Mouse (Mus musculus): ENCODE measurements around the gene Coro7. TPM values are rescaled to one million over a fixed set of nuclear protein-coding genes. Genes with fewer than 3 reads are reported as not detected.

Gene Coro7
- polyA plus RNA-seq, 1 experiment from 2014 or later = 12.2 TPM

GRCm38 (mm10) chr16:4643670-4644419 is 35.7 kb downstream of the Coro7 start:
- H3K4me2 ChIP-seq (ENCODE audit: low read depth, low read length) = no peak overlapping the region
- ATAC-seq (replicated peaks; ENCODE audit: insufficient number of reproducible peaks, low FRiP score, low TSS enrichment, low read depth) (no peak), DNase-seq (ENCODE audit: low spot score) (no peak)
- 66% methylated on average over 11 of the region's 11 CpGs for WGBS
- H3K9me3 ChIP-seq (replicated peaks; ENCODE audit: control insufficient read depth, low read length) = no peaks in the 10 kb centered on the region
- H3K4me3 ChIP-seq (ENCODE audit: low read depth, low read length) = no peak overlapping the region
- peaks cover under 1% of the 10 kb centered on the region; the same call in 1 of the 2 replicates for H3K36me3 ChIP-seq (replicated peaks; ENCODE audit: control insufficient read depth, insufficient read depth, low read depth, low read length)
- H3K9ac ChIP-seq (replicated peaks; ENCODE audit: low read length) = no peak overlapping the region
- no peaks in the 10 kb centered on the region for H3K27me3 ChIP-seq (ENCODE audit: control insufficient read depth, insufficient read depth, low read length)
- no peak overlapping the region for H3K27ac ChIP-seq (replicated peaks; ENCODE audit: low read depth, low read length)
- H3K4me1 ChIP-seq (ENCODE audit: control insufficient read depth, insufficient read depth, low read length) = peaks cover 16% of the 10 kb centered on the region

GRCm38 (mm10) chr16:4642937-4643336 is 36.6 kb downstream of the Coro7 start:
- Histone ChIP-seq H3K9me3 (replicated peaks; ENCODE audit: control insufficient read depth, low read length) (no peaks in the 10 kb centered on the region), H3K4me1 (ENCODE audit: control insufficient read depth, insufficient read depth, low read length) (peaks cover 16% of the 10 kb centered on the region), H3K27me3 (ENCODE audit: control insufficient read depth, insufficient read depth, low read length) (no peaks in the 10 kb centered on the region), H3K9ac (replicated peaks; ENCODE audit: low read length) (peak overlapping the region; percentile 32), H3K36me3 (replicated peaks; ENCODE audit: control insufficient read depth, insufficient read depth, low read depth, low read length) (no peaks in the 10 kb centered on the region), H3K4me3 (ENCODE audit: low read depth, low read length) (no peak overlapping the region), H3K27ac (replicated peaks; ENCODE audit: low read depth, low read length) (no peak overlapping the region), H3K4me2 (ENCODE audit: low read depth, low read length) (peak overlapping the region; percentile 28)
- WGBS = 73% methylated on average over 6 of the region's 6 CpGs
- ATAC-seq (replicated peaks; ENCODE audit: insufficient number of reproducible peaks, low FRiP score, low TSS enrichment, low read depth) (no peak), DNase-seq (ENCODE audit: low spot score) (no peak)

- Histone ChIP-seq H3K36me3 (replicated peaks; ENCODE audit: control insufficient read depth, insufficient read depth, low read depth, low read length) (no peaks in the 10 kb centered on the region), H3K27me3 (ENCODE audit: control insufficient read depth, insufficient read depth, low read length) (no peaks in the 10 kb centered on the region), H3K9ac (replicated peaks; ENCODE audit: low read length) (peak overlapping the region; percentile 7; the same call in 1 of the 2 replicates), H3K9me3 (replicated peaks; ENCODE audit: control insufficient read depth, low read length) (no peaks in the 10 kb centered on the region), H3K4me3 (ENCODE audit: low read depth, low read length) (peak overlapping the region; percentile 0; the same call in 1 of the 2 replicates), H3K27ac (replicated peaks; ENCODE audit: low read depth, low read length) (peak overlapping the region; percentile 48), H3K4me2 (ENCODE audit: low read depth, low read length) (peak overlapping the region; percentile 28), H3K4me1 (ENCODE audit: control insufficient read depth, insufficient read depth, low read length) (peaks cover 13% of the 10 kb centered on the region)
- peak; percentile 58 for DNase-seq (ENCODE audit: low spot score)
- 32% methylated on average over 13 of the region's 13 CpGs for WGBS
- peak; percentile 25; the same call in 1 of the 2 replicates for ATAC-seq (replicated peaks; ENCODE audit: insufficient number of reproducible peaks, low FRiP score, low TSS enrichment, low read depth)
These were observed 37.4 kb downstream of the Coro7 start for GRCm38 (mm10) chr16:4642190-4642589.

GRCm38 (mm10) chr16:4641119-4641838 is 38.3 kb downstream of the Coro7 start:
- Histone ChIP-seq H3K9ac (replicated peaks; ENCODE audit: low read length) (peak overlapping the region; percentile 19), H3K27me3 (ENCODE audit: control insufficient read depth, insufficient read depth, low read length) (no peaks in the 10 kb centered on the region), H3K4me3 (ENCODE audit: low read depth, low read length) (peak overlapping the region; percentile 73), H3K4me2 (ENCODE audit: low read depth, low read length) (peak overlapping the region; percentile 72), H3K36me3 (replicated peaks; ENCODE audit: control insufficient read depth, insufficient read depth, low read depth, low read length) (no peaks in the 10 kb centered on the region), H3K4me1 (ENCODE audit: control insufficient read depth, insufficient read depth, low read length) (peaks cover 7% of the 10 kb centered on the region), H3K9me3 (replicated peaks; ENCODE audit: control insufficient read depth, low read length) (no peaks in the 10 kb centered on the region), H3K27ac (replicated peaks; ENCODE audit: low read depth, low read length) (0 out of 2 replicates have a peak overlapping the region, but pooled peaks have one; percentile 28)
- 37% methylated on average over 3 of the region's 3 CpGs for WGBS
- DNase-seq (ENCODE audit: low spot score) (no peak), ATAC-seq (replicated peaks; ENCODE audit: insufficient number of reproducible peaks, low FRiP score, low TSS enrichment, low read depth) (no peak)

- Histone ChIP-seq H3K4me3 (ENCODE audit: low read depth, low read length) (peak overlapping the region; percentile 73), H3K4me1 (ENCODE audit: control insufficient read depth, insufficient read depth, low read length) (peaks cover 7% of the 10 kb centered on the region), H3K27me3 (ENCODE audit: control insufficient read depth, insufficient read depth, low read length) (no peaks in the 10 kb centered on the region), H3K9ac (replicated peaks; ENCODE audit: low read length) (peak overlapping the region; percentile 77), H3K36me3 (replicated peaks; ENCODE audit: control insufficient read depth, insufficient read depth, low read depth, low read length) (no peaks in the 10 kb centered on the region), H3K4me2 (ENCODE audit: low read depth, low read length) (peak overlapping the region; percentile 72), H3K9me3 (replicated peaks; ENCODE audit: control insufficient read depth, low read length) (no peaks in the 10 kb centered on the region), H3K27ac (replicated peaks; ENCODE audit: low read depth, low read length) (peak overlapping the region; percentile 84)
- ATAC-seq (replicated peaks; ENCODE audit: insufficient number of reproducible peaks, low FRiP score, low TSS enrichment, low read depth) = no peak
- 6% methylated on average over 17 of the region's 17 CpGs for WGBS
- DNase-seq (ENCODE audit: low spot score) = peak; percentile 48
These were observed 39.1 kb downstream of the Coro7 start for GRCm38 (mm10) chr16:4640267-4641005.

- Histone ChIP-seq H3K9me3 (replicated peaks; ENCODE audit: control insufficient read depth, low read length) (no peaks in the 10 kb centered on the region), H3K9ac (replicated peaks; ENCODE audit: low read length) (peak within 1 kb of the TSS; percentile 77), H3K27ac (replicated peaks; ENCODE audit: low read depth, low read length) (peak within 1 kb of the TSS; percentile 84), H3K4me3 (ENCODE audit: low read depth, low read length) (peak within 1 kb of the TSS; percentile 73), H3K27me3 (ENCODE audit: control insufficient read depth, insufficient read depth, low read length) (no peaks in the 10 kb centered on the region), H3K4me2 (ENCODE audit: low read depth, low read length) (peak within 1 kb of the TSS; percentile 72), H3K4me1 (ENCODE audit: control insufficient read depth, insufficient read depth, low read length) (peaks cover 7% of the 10 kb centered on the region), H3K36me3 (replicated peaks; ENCODE audit: control insufficient read depth, insufficient read depth, low read depth, low read length) (no peaks in the 10 kb centered on the region)
- ATAC-seq (replicated peaks; ENCODE audit: insufficient number of reproducible peaks, low FRiP score, low TSS enrichment, low read depth) (peak; percentile 95), DNase-seq (ENCODE audit: low spot score) (peak; percentile 93)
- WGBS = under 1% methylated on average over 22 of the region's 22 CpGs
These were observed 39.7 kb downstream of the Coro7 start, which contains the start of the genes Vasn and Dnaja3 for GRCm38 (mm10) chr16:4639831-4640237. Gene Vasn, plus strand, starts transcription at chr16:4639941. Gene Dnaja3, plus strand, starts transcription at chr16:4639989.

GRCm38 (mm10) chr16:4638891-4639390 is 40.6 kb downstream of the Coro7 start:
- no peaks in the 10 kb centered on the region for H3K9me3 ChIP-seq (replicated peaks; ENCODE audit: control insufficient read depth, low read length)
- H3K4me2 ChIP-seq (ENCODE audit: low read depth, low read length) = no peak overlapping the region
- H3K4me3 ChIP-seq (ENCODE audit: low read depth, low read length) = no peak overlapping the region
- no peak overlapping the region for H3K27ac ChIP-seq (replicated peaks; ENCODE audit: low read depth, low read length)
- no peak for ATAC-seq (replicated peaks; ENCODE audit: insufficient number of reproducible peaks, low FRiP score, low TSS enrichment, low read depth)
- H3K27me3 ChIP-seq (ENCODE audit: control insufficient read depth, insufficient read depth, low read length) = no peaks in the 10 kb centered on the region
- no peaks in the 10 kb centered on the region for H3K36me3 ChIP-seq (replicated peaks; ENCODE audit: control insufficient read depth, insufficient read depth, low read depth, low read length)
- H3K9ac ChIP-seq (replicated peaks; ENCODE audit: low read length) = no peak overlapping the region
- 79% methylated on average over 3 of the region's 3 CpGs for WGBS
- DNase-seq (ENCODE audit: low spot score) = no peak
- H3K4me1 ChIP-seq (ENCODE audit: control insufficient read depth, insufficient read depth, low read length) = peaks cover 7% of the 10 kb centered on the region

Data from embryonic facial prominence, embryonic 11.5 days (tissue).